In the genomic region with DNA sequence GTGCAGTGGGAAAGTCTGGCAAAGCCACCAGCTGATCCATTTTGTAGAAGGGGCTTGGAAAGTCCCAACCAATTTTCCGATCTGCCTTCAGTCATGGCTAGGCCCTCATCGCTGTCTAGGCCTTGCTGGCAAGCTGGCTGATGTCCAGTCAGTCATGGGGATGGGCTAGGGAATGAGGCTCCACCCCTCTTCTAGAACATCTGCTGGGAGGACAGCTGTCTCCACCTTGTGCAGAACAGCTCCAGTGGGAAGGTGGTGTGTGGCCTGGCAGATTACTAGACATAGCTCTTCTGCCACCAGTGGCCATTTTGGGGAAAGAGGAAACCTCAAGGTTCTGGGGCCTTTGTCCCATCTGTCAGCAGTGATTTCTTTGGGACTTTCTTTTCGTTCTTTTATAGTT, we compare ENCODE assay signal across 25 mouse cellular contexts. TPM values are rescaled to one million over a fixed set of nuclear protein-coding genes. Genes with fewer than 3 reads are reported as not detected.
A peak's percentile ranks its signal among the peaks of the same experiment; 100 is the strongest.
DNase-seq lines count a peak whose midpoint lies in the region; ATAC-seq lines count a peak whose summit lies in the region.
"Had no signal": no experiment of that assay in that cellular context is flagged by ENCODE, and none has a peak within 500 bp of the region (broad histone marks: within the 10 kb centered on the region; RNA-seq: fewer than 3 reads in every experiment).

No protein-coding gene starts in this region.

- WGBS in limb, embryonic 13.5 days = 78% methylated on average over 3 of the region's 3 CpGs
- WGBS in forebrain, embryonic 16.5 days = 79% methylated on average over 3 of the region's 3 CpGs

- H3K4me2 ChIP-seq in limb, embryonic 13.5 days (replicated peaks) = no peak overlapping the region
- H3K4me2 ChIP-seq in forebrain, embryonic 16.5 days (ENCODE audit: low read length) = no peak overlapping the region
- H3K4me2 ChIP-seq: hindbrain, embryonic 13.5 days; limb, embryonic 15.5 days; stomach, embryonic 15.5 days had no signal

- DNase-seq in gastrocnemius, postnatal 14 days = peak; percentile 29
- no peak for DNase-seq in gastrocnemius, adult 8-10 months (ENCODE audit: low spot score in 2 of 2)
- DNase-seq in lung, postnatal 10 days = peak; percentile 19
- no peak for DNase-seq in lung, postnatal 4 days
- no peak for DNase-seq in frontal cortex, postnatal 10 days (ENCODE audit: low spot score in 2 of 2)
- DNase-seq: adrenal gland, postnatal 36 days; cerebellum, adult 9-10 months; kidney, adult 18-20 months; kidney, postnatal 4 days; layer of hippocampus, adult 9-11 months; right cerebral cortex, adult 18-20 months; right cerebral cortex, postnatal 4 days; thymus, adult 2 months had no signal

- no peaks in the 10 kb centered on the region for H3K9me3 ChIP-seq in limb, embryonic 13.5 days
- H3K9me3 ChIP-seq in forebrain, embryonic 16.5 days (ENCODE audit: control insufficient read depth, low read length) = no peaks in the 10 kb centered on the region
- H3K9me3 ChIP-seq: hindbrain, embryonic 13.5 days; limb, embryonic 15.5 days; midbrain, embryonic 10.5 days; stomach, embryonic 15.5 days had no signal

- H3K27ac ChIP-seq in limb, embryonic 13.5 days = no peak overlapping the region
- H3K27ac ChIP-seq in forebrain, embryonic 16.5 days (ENCODE audit: low read length) = no peak overlapping the region
- H3K27ac ChIP-seq: hindbrain, embryonic 13.5 days; limb, embryonic 15.5 days; liver, embryonic 14.5 days; midbrain, embryonic 10.5 days; stomach, embryonic 15.5 days had no signal

- no peak overlapping the region for H3K4me3 ChIP-seq in limb, embryonic 13.5 days
- H3K4me3 ChIP-seq in forebrain, embryonic 16.5 days (replicated peaks; ENCODE audit: low read length) = no peak overlapping the region
- H3K4me3 ChIP-seq: hindbrain, embryonic 13.5 days; limb, embryonic 15.5 days; midbrain, embryonic 10.5 days; stomach, embryonic 15.5 days had no signal

- no peaks in the 10 kb centered on the region for H3K36me3 ChIP-seq in limb, embryonic 13.5 days
- H3K36me3 ChIP-seq in forebrain, embryonic 16.5 days (ENCODE audit: control insufficient read depth, insufficient read depth) = no peaks in the 10 kb centered on the region
- H3K36me3 ChIP-seq: hindbrain, embryonic 13.5 days; limb, embryonic 15.5 days; midbrain, embryonic 10.5 days; stomach, embryonic 15.5 days had no signal

- peaks cover 26% of the 10 kb centered on the region for H3K27me3 ChIP-seq in limb, embryonic 13.5 days
- H3K27me3 ChIP-seq in forebrain, embryonic 16.5 days (replicated peaks; ENCODE audit: control insufficient read depth, insufficient read depth, low read length) = no peaks in the 10 kb centered on the region
- H3K27me3 ChIP-seq: stomach, embryonic 15.5 days had no signal

- intact Hi-C loops in gastrocnemius, postnatal 14 days (cut with DNase I; ENCODE audit: low total_unique reads) = no loop called here

- 0 out of 2 replicates have a peak, but pooled peaks have one; percentile 15 for ATAC-seq in limb, embryonic 13.5 days (ENCODE audit: low FRiP score, low read depth)
- ATAC-seq in forebrain, embryonic 16.5 days = no peak
- ATAC-seq: CD4-positive, CD25-positive, alpha-beta regulatory T cell, adult 4 months; inflammation-experienced regulatory T-cells, adult 6 months; midbrain, embryonic 16.5 days; Patski had no signal

- no peak overlapping the region for H3K9ac ChIP-seq in limb, embryonic 13.5 days
- H3K9ac ChIP-seq in forebrain, embryonic 16.5 days (replicated peaks; ENCODE audit: low read depth, low read length) = no peak overlapping the region
- H3K9ac ChIP-seq: hindbrain, embryonic 13.5 days; limb, embryonic 15.5 days; liver, embryonic 14.5 days; stomach, embryonic 15.5 days had no signal

- peaks cover 24% of the 10 kb centered on the region for H3K4me1 ChIP-seq in limb, embryonic 13.5 days
- 0 out of 2 replicates have a peak, but pooled peaks cover 5% of the 10 kb centered on the region for H3K4me1 ChIP-seq in forebrain, embryonic 16.5 days (replicated peaks; ENCODE audit: control insufficient read depth, insufficient read depth, low read length)

RNA-seq across cellular contexts. Expression of a gene that starts 7.3 kb away (rescaled TPM):
- 1 to 10 TPM in 1 of 2 experiments, under 1 TPM in 1; 0.51 to 2.3 TPM for total RNA-seq in gastrocnemius, postnatal 14 days (2021)
- under 1 TPM; 0.38 to 0.92 (median 0.48) TPM for total RNA-seq in gastrocnemius, adult 8-10 months (2022)
- polyA plus RNA-seq in limb, embryonic 13.5 days (2015; fragmentation: Nextera tagmentation; extraction: Ambion mirVana) = 5.3 and 5.9 TPM in 2 replicates
- polyA plus RNA-seq in forebrain, embryonic 16.5 days (2015; fragmentation: Nextera tagmentation; extraction: Ambion mirVana) = 3.7 and 5.2 TPM in 2 replicates
- total RNA-seq: adrenal gland, postnatal 36 days had no signal
- polyA plus RNA-seq: CD4-positive, CD25-positive, alpha-beta regulatory T cell, adult 4 months; gonadal fat pad, adult 2 months; inflammation-experienced regulatory T-cells, adult 6 months had no signal

RNA-seq across cellular contexts. Expression of a gene that starts 26.0 kb away (rescaled TPM):
- total RNA-seq in gastrocnemius, postnatal 14 days (2021) = 10 to 100 TPM; 11.1 to 12.0 TPM
- 10 to 100 TPM; 11.8 to 13.5 (median 13.4) TPM for total RNA-seq in gastrocnemius, adult 8-10 months (2022)
- 28.6 and 29.3 TPM in 2 replicates for polyA plus RNA-seq in limb, embryonic 13.5 days (2015; fragmentation: Nextera tagmentation; extraction: Ambion mirVana)
- polyA plus RNA-seq in forebrain, embryonic 16.5 days (2015; fragmentation: Nextera tagmentation; extraction: Ambion mirVana) = 38.5 and 43.2 TPM in 2 replicates

Comparison
In these comparisons a context has a peak if more than half of its experiments do, and no peak if none do; other contexts are left out.
1. DNase-seq: peak in gastrocnemius, postnatal 14 days (single experiment) and lung, postnatal 10 days (single experiment); none in gastrocnemius, adult 8-10 months (0 of 2), lung, postnatal 4 days (0 of 2) and frontal cortex, postnatal 10 days (0 of 2).